Mouse (Mus musculus) G1E (cell line): ENCODE measurements around the gene Cdcp2.

Experiments used
- CTCF ChIP-seq: IDR thresholded peaks from 2 replicates; pipeline ENCODE4 v1.5.1; 2012; ENCODE audit warnings: low read depth, low read length, inconsistent platforms, mixed read lengths
- GATA1 ChIP-seq: IDR thresholded peaks from 2 replicates; pipeline ENCODE4 v1.6.1; 2012; ENCODE audit warnings: borderline replicate concordance, low read length, inconsistent platforms, mixed read lengths
- POLR2AphosphoS5 ChIP-seq: IDR thresholded peaks from 2 replicates; pipeline ENCODE4 v1.6.1; 2012; ENCODE audit warnings: low read depth, low read length, inconsistent platforms; ENCODE audit not compliant: insufficient replicate concordance
- TAL1 ChIP-seq: conservative IDR thresholded peaks from 2 replicates; pipeline ENCODE4 v1.6.1; 2012; ENCODE audit warnings: low read depth, low read length, inconsistent platforms, mixed read lengths

GRCm38 (mm10) chr4:107130534-107130933, 33.8 kb downstream of the Cdcp2 start:
- TF ChIP-seq POLR2AphosphoS5 (no peak), CTCF (no peak), GATA1 (no peak), TAL1 (no peak)
